Mouse (Mus musculus): ENCODE data around the gene Ctnnbip1.

DNA sequence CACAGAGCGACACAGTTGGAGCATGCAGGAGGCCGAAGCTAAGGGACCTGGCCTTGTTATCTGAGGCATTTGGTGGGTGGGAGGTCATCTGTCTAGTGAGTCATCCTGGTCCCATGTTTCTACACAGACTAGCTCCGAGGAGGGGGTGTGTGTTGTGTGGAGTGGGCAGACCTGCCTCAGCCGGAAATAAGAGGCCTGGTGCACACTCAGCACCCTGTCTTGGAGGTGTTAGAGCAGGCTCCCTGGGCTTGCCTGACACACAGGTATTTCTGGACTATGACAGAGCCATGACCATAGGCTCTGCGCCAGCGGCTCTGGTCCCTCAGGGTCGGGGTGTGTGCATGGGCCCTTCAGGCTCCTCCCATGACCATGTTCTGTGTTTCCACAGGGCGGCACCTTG lies 21.4 kb downstream of the Ctnnbip1 start:
- no peak for TF ChIP-seq MAFK (IDR thresholded peaks at IDR 0.05; ENCODE audit: insufficient read depth, low read depth, low read length)
- TF ChIP-seq CHD2 (IDR thresholded peaks at IDR 0.05; ENCODE audit: low read depth, low read length) = no peak
- no peak for TF ChIP-seq ZNF384 (IDR thresholded peaks at IDR 0.05; ENCODE audit: low read depth, low read length)
- no peak for TF ChIP-seq HCFC1 (IDR thresholded peaks at IDR 0.05; ENCODE audit: borderline replicate concordance, insufficient read depth, low read length)
